Mouse (Mus musculus) spleen, adult 18-20 months (tissue): ENCODE measurements around the gene Aars2.

Experiments
- DNase-seq, 2 experiments: peaks; one replicate each; pipeline ENCODE4 v3.0.0; 2022; ENCODE audit warnings: mixed read lengths in 2 of 2

Gene Aars2

GRCm38 (mm10) chr17:45506700-45507189, at the start of gene Aars2:
Aars2 (plus strand) TSS chr17:45506841.
- DNase-seq = peak; percentile 88 to 97

GRCm38 (mm10) chr17:45457487-45457886, 49.2 kb upstream of the Aars2 start:
- DNase-seq = no peak

GRCm38 (mm10) chr17:45458516-45458915, 48.1 kb upstream of the Aars2 start:
- DNase-seq = no peak

- no peak for DNase-seq
These were observed 47.6 kb upstream of the Aars2 start for GRCm38 (mm10) chr17:45459062-45459461.

GRCm38 (mm10) chr17:45462506-45462905, 44.1 kb upstream of the Aars2 start:
- no peak for DNase-seq

GRCm38 (mm10) chr17:45464255-45464654, 42.4 kb upstream of the Aars2 start:
- no peak for DNase-seq

GRCm38 (mm10) chr17:45466701-45467100, 39.9 kb upstream of the Aars2 start:
- DNase-seq = no peak

- DNase-seq = no peak
These were observed 38.3 kb upstream of the Aars2 start for GRCm38 (mm10) chr17:45468302-45468701.

- no peak for DNase-seq
These were observed 35.9 kb upstream of the Aars2 start for GRCm38 (mm10) chr17:45470726-45471125.

- no peak for DNase-seq
These were observed 33.0 kb upstream of the Aars2 start for GRCm38 (mm10) chr17:45473667-45474066.

GRCm38 (mm10) chr17:45474146-45474545, 32.5 kb upstream of the Aars2 start:
- DNase-seq = no peak

- DNase-seq = peak; percentile 12 to 29
These were observed 31.8 kb upstream of the Aars2 start, which contains the start of gene Spats1 for GRCm38 (mm10) chr17:45474669-45475465. Spats1 (minus strand) TSS chr17:45475415.

- DNase-seq = peak; percentile 52 to 83
These were observed 28.3 kb upstream of the Aars2 start for GRCm38 (mm10) chr17:45478234-45478825.

GRCm38 (mm10) chr17:45480429-45480828, 26.2 kb upstream of the Aars2 start:
- no peak for DNase-seq

GRCm38 (mm10) chr17:45485581-45485980, 21.1 kb upstream of the Aars2 start:
- no peak for DNase-seq

- DNase-seq = no peak
These were observed 19.4 kb upstream of the Aars2 start for GRCm38 (mm10) chr17:45487216-45487615.

- no peak for DNase-seq
These were observed 18.1 kb upstream of the Aars2 start for GRCm38 (mm10) chr17:45488321-45489254.

- DNase-seq = no peak
These were observed 16.9 kb upstream of the Aars2 start for GRCm38 (mm10) chr17:45489736-45490135.

- no peak for DNase-seq
These were observed 16.0 kb upstream of the Aars2 start for GRCm38 (mm10) chr17:45490532-45491154.

GRCm38 (mm10) chr17:45495398-45495797, 11.2 kb upstream of the Aars2 start:
- no peak for DNase-seq

GRCm38 (mm10) chr17:45498397-45498796, 8.2 kb upstream of the Aars2 start:
- no peak for DNase-seq

GRCm38 (mm10) chr17:45499516-45499915, 7.1 kb upstream of the Aars2 start:
- no peak for DNase-seq
